Mouse (Mus musculus) testis, adult 2 months (tissue): Measurements from ENCODE around the gene Acaca. TPM values are rescaled to one million over a fixed set of nuclear protein-coding genes. Genes with fewer than 3 reads are reported as not detected.

Experiments used
- H3K27ac ChIP-seq: fragments of 200-500 bp; 2 replicates; pipeline ENCODE4 v1.5.1; 2012; ENCODE audit warnings: low read depth, low read length; ENCODE audit not compliant: control insufficient read depth, insufficient read depth
- H3K27me3 ChIP-seq: fragments of 200-500 bp; 2 replicates; pipeline ENCODE4 v1.6.1; 2012; ENCODE audit warnings: mild to moderate bottlenecking, low read length, moderate library complexity; ENCODE audit not compliant: control insufficient read depth, insufficient read depth
- H3K36me3 ChIP-seq: fragments of 200-500 bp; 2 replicates; pipeline ENCODE4 v1.6.1; 2012; ENCODE audit warnings: mild to moderate bottlenecking, low read length; ENCODE audit not compliant: control insufficient read depth, insufficient read depth
- H3K4me1 ChIP-seq: fragments of 200-500 bp; 2 replicates; pipeline ENCODE4 v1.6.1; 2012; ENCODE audit warnings: low read length; ENCODE audit not compliant: control insufficient read depth, insufficient read depth
- H3K4me3 ChIP-seq: fragments of 200-500 bp; 2 replicates; pipeline ENCODE4 v1.5.1; 2012; ENCODE audit warnings: low read depth, mild to moderate bottlenecking, low read length, moderate library complexity, mixed read lengths; ENCODE audit not compliant: control insufficient read depth
- CTCF ChIP-seq: fragments of 200-500 bp; IDR thresholded peaks from 2 replicates; pipeline ENCODE4 v1.5.1; 2012; ENCODE audit warnings: low read depth, mild to moderate bottlenecking, inconsistent platforms, low read length, moderate library complexity; ENCODE audit not compliant: control insufficient read depth, insufficient read depth, insufficient replicate concordance
- POLR2A ChIP-seq: fragments of 200-500 bp; IDR thresholded peaks from 2 replicates; pipeline ENCODE4 v1.6.1; 2012; ENCODE audit warnings: low read depth, mild to moderate bottlenecking, inconsistent platforms, low read length, moderate library complexity; ENCODE audit not compliant: control insufficient read depth
- polyA plus RNA-seq: library from polyadenylated mRNA; depleted of rRNA; stranded (reverse); fragments of >200 nt; gene quantifications from 2 replicates; pipeline ENCODE4 v1.2.3, GENCODE M21; 2012

Gene Acaca
- polyA plus RNA-seq, 1 experiment: 11.2 TPM

DNA sequence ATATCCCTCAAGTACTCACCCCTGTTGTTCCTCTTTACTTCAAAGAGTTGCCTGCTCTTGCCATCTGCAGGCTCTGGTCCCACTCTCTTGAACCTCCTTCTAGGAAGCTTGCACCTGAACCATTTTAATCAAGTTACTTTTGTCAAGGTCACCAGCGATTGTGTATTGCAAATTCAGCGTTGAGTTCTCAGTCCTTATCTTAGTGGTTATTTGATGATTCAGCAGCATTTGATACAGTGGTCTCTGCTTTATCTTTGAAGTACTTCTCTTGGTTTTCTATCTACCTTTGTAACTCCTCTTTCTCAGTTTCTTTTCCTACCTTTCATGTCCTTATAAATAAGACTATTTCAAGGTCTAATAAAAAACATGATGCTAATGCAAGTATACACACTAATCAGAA lies 211.2 kb downstream of the Acaca start:
- TF ChIP-seq CTCF (no peak), POLR2A (no peak)
- Histone ChIP-seq H3K4me1 (no peaks in the 10 kb centered on the region), H3K36me3 (no peaks in the 10 kb centered on the region), H3K27ac (no peak overlapping the region), H3K4me3 (no peak overlapping the region), H3K27me3 (no peaks in the 10 kb centered on the region)

GRCm38 (mm10) chr11:84344522-84345236 lies 215.2 kb downstream of the Acaca start:
- Histone ChIP-seq H3K4me3 (no peak overlapping the region), H3K27me3 (no peaks in the 10 kb centered on the region), H3K27ac (no peak overlapping the region), H3K36me3 (no peaks in the 10 kb centered on the region), H3K4me1 (no peaks in the 10 kb centered on the region)
- no peak for TF ChIP-seq POLR2A
- TF ChIP-seq CTCF: no peak

GRCm38 (mm10) chr11:84347766-84348165 lies 218.3 kb downstream of the Acaca start:
- Histone ChIP-seq H3K36me3 (no peaks in the 10 kb centered on the region), H3K4me3 (no peak overlapping the region), H3K4me1 (no peaks in the 10 kb centered on the region), H3K27ac (no peak overlapping the region), H3K27me3 (no peaks in the 10 kb centered on the region)
- TF ChIP-seq POLR2A (no peak), CTCF (no peak)

GRCm38 (mm10) chr11:84348843-84349825 lies 219.7 kb downstream of the Acaca start:
- no peaks in the 10 kb centered on the region for H3K36me3 ChIP-seq
- H3K27me3 ChIP-seq: no peaks in the 10 kb centered on the region
- no peak for TF ChIP-seq CTCF
- no peak for TF ChIP-seq POLR2A
- H3K4me1 ChIP-seq: no peaks in the 10 kb centered on the region
- H3K27ac ChIP-seq: no peak overlapping the region
- H3K4me3 ChIP-seq: no peak overlapping the region

GRCm38 (mm10) chr11:84351150-84351549 lies 221.7 kb downstream of the Acaca start:
- Histone ChIP-seq H3K4me1 (no peaks in the 10 kb centered on the region), H3K27ac (no peak overlapping the region), H3K4me3 (no peak overlapping the region), H3K27me3 (no peaks in the 10 kb centered on the region), H3K36me3 (no peaks in the 10 kb centered on the region)
- no peak for TF ChIP-seq CTCF
- no peak for TF ChIP-seq POLR2A

- H3K27ac ChIP-seq: no peak overlapping the region
- TF ChIP-seq POLR2A: no peak
- TF ChIP-seq CTCF: no peak
Observed at GRCm38 (mm10) chr11:84353058-84353726, 223.7 kb downstream of the Acaca start.

GRCm38 (mm10) chr11:84357304-84357703 lies 227.8 kb downstream of the Acaca start:
- H3K36me3 ChIP-seq: no peaks in the 10 kb centered on the region
- H3K27ac ChIP-seq: no peak overlapping the region
- no peak overlapping the region for H3K4me3 ChIP-seq
- H3K27me3 ChIP-seq: no peaks in the 10 kb centered on the region
- no peaks in the 10 kb centered on the region for H3K4me1 ChIP-seq
- TF ChIP-seq POLR2A (no peak), CTCF (no peak)

More at GRCm38 (mm10) chr11:84353058-84353726, 223.7 kb downstream of the Acaca start:
- no peak overlapping the region for H3K4me3 ChIP-seq
- H3K4me1 ChIP-seq: no peaks in the 10 kb centered on the region
- no peaks in the 10 kb centered on the region for H3K27me3 ChIP-seq
- H3K36me3 ChIP-seq: no peaks in the 10 kb centered on the region
